Mouse (Mus musculus) embryonic facial prominence, embryonic 12.5 days (tissue): ENCODE data around the gene Dennd1a. TPM values are rescaled to one million over a fixed set of nuclear protein-coding genes. Genes with fewer than 3 reads are reported as not detected.

Experiments used
- ATAC-seq: fragments of 200-750 bp; cut with Nextera tagmentation; 2 replicates; pipeline ENCODE4 v1.8.0; 2017; ENCODE audit not compliant: insufficient number of reproducible peaks, insufficient read depth, low FRiP score, low TSS enrichment
- H3K27ac ChIP-seq: fragments of 300-500 bp; sonication (generic); 2 replicates; pipeline ENCODE4 v1.5.1; 2016; ENCODE audit warnings: mild to moderate bottlenecking
- H3K27me3 ChIP-seq: fragments of 300-500 bp; sonication (generic); 2 replicates; pipeline ENCODE4 v1.6.1; 2016; ENCODE audit warnings: mild to moderate bottlenecking, moderate library complexity
- H3K36me3 ChIP-seq: fragments of 300-500 bp; sonication (generic); 2 replicates; pipeline ENCODE4 v1.6.1; 2016; ENCODE audit warnings: mild to moderate bottlenecking
- H3K4me1 ChIP-seq: fragments of 300-500 bp; sonication (generic); 2 replicates; pipeline ENCODE4 v1.6.1; 2016
- H3K4me2 ChIP-seq: fragments of 300-500 bp; sonication (generic); replicated peaks from 2 replicates; pipeline ENCODE4 v1.6.1; 2016; ENCODE audit warnings: mild to moderate bottlenecking, moderate library complexity
- H3K4me3 ChIP-seq: fragments of 300-500 bp; sonication (generic); 2 replicates; pipeline ENCODE4 v1.5.1; 2016; ENCODE audit warnings: mild to moderate bottlenecking
- H3K9ac ChIP-seq: fragments of 300-500 bp; sonication (generic); 2 replicates; pipeline ENCODE4 v1.6.1; 2016; ENCODE audit warnings: mild to moderate bottlenecking, moderate library complexity
- H3K9me3 ChIP-seq: fragments of 300-500 bp; sonication (generic); 2 replicates; pipeline ENCODE4 v1.6.1; 2016; ENCODE audit warnings: mild to moderate bottlenecking, moderate library complexity
- WGBS: fragments of 180-500 bp; shearing (Covaris S2); methylation state at CpG from one replicate; pipeline ENCODE4 v1.1.7; 2016; 5-methylcytosine and 5-hydroxymethylcytosine counted together
- polyA plus RNA-seq: library from polyadenylated mRNA; unstranded; fragments of >200 nt; fragmentation: Nextera tagmentation; extraction: Ambion mirVana; gene quantifications from 2 replicates; pipeline ENCODE4 v1.2.1, GENCODE M21; 2016

Gene Dennd1a
- polyA plus RNA-seq, 1 experiment from 2014 or later: 21.4 TPM

DNA sequence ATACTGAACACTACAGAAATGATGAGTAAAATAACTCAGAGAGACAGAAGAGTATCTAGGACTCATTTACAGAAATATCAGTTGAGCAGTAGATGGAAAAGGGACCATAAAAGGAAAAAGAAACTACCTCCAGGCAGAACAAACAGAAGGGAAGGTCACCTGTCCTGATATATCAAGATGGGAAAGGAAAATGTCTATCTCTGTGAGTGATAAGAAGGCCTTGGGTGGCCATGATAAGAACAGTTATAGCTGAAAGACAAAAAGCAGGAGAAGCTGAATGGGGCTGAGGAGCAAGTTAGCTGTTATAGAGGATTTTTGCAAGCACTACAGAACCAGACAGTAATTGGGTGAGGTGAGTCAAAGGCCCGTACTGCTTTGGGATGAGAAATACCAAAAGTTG, 155.7 kb downstream of the Dennd1a start:
- WGBS: 76% methylated on average over 1 of the region's 1 CpGs
- no peak for ATAC-seq
- no peak overlapping the region for H3K4me2 ChIP-seq
- H3K4me1 ChIP-seq: no peaks in the 10 kb centered on the region
- H3K4me3 ChIP-seq: no peak overlapping the region
- no peaks in the 10 kb centered on the region for H3K27me3 ChIP-seq
- no peaks in the 10 kb centered on the region for H3K36me3 ChIP-seq
- H3K9me3 ChIP-seq: no peaks in the 10 kb centered on the region
- H3K9ac ChIP-seq: no peak overlapping the region
- H3K27ac ChIP-seq: no peak overlapping the region

DNA sequence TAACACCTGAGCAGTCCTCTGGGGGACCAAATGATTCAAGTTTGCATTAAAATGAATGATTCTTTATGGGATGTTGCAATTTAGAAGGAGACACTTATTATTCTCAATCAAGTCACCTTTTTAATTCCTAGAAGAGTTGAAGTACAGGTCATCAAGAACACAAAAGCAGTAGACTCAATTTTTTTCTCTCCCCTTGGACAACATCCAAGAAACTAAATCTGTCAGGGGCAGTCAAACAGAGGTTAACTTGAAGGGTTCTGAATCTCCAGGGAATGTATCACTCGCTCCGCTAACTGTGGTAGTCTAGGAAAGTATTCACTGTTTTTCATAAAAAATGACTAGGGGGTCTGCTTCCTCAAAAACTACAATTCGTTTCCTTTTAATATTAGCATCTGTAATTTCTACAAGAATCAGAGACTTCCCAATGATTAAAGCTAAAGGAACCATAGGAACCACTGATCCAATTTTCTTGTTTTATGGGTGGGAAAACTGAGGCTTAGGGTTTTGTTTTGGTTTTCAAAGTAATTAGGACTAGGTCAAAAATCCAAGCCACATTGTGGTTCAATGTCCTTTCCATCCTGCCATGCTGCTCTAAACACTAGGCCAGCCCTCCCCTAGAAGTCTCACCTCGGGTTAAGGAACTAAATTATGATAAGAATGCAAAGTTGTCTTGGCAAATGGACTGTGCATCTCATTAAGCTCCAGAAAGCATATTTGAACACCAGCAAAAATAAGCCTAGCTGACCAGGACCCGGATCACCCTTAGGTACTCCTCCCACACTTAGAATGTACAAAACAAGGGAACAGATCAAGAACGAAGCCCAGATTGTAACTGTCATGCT, 157.0 kb downstream of the Dennd1a start:
- Histone ChIP-seq H3K9me3 (no peaks in the 10 kb centered on the region), H3K36me3 (no peaks in the 10 kb centered on the region), H3K4me2 (no peak overlapping the region), H3K9ac (no peak overlapping the region), H3K27ac (no peak overlapping the region), H3K27me3 (no peaks in the 10 kb centered on the region), H3K4me3 (no peak overlapping the region), H3K4me1 (no peaks in the 10 kb centered on the region)
- WGBS: 59% methylated on average over 6 of the region's 6 CpGs
- ATAC-seq: no peak

DNA sequence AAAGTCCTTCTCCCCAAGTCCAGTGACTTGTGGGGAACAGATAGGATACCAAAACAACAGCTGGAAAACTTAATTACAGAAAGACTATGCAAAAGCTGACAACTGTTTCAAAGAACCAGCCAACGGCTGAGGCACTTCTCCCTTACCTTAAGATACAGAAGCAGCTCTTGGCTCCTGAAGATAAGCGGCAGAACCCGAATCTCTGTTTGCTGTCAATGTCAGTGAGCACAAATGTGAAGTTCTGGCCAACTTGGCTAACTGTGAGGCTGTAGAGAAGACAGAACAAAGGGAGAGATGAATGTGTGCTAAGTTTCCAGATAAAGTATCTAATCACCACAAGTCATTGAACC, 160.8 kb downstream of the Dennd1a start:
- Histone ChIP-seq H3K9me3 (no peaks in the 10 kb centered on the region), H3K36me3 (peaks cover 3% of the 10 kb centered on the region; the same call in 1 of the 2 replicates), H3K27me3 (no peaks in the 10 kb centered on the region), H3K27ac (no peak overlapping the region), H3K4me3 (no peak overlapping the region), H3K9ac (no peak overlapping the region), H3K4me1 (no peaks in the 10 kb centered on the region), H3K4me2 (no peak overlapping the region)
- 63% methylated on average over 3 of the region's 3 CpGs for WGBS
- no peak for ATAC-seq

DNA sequence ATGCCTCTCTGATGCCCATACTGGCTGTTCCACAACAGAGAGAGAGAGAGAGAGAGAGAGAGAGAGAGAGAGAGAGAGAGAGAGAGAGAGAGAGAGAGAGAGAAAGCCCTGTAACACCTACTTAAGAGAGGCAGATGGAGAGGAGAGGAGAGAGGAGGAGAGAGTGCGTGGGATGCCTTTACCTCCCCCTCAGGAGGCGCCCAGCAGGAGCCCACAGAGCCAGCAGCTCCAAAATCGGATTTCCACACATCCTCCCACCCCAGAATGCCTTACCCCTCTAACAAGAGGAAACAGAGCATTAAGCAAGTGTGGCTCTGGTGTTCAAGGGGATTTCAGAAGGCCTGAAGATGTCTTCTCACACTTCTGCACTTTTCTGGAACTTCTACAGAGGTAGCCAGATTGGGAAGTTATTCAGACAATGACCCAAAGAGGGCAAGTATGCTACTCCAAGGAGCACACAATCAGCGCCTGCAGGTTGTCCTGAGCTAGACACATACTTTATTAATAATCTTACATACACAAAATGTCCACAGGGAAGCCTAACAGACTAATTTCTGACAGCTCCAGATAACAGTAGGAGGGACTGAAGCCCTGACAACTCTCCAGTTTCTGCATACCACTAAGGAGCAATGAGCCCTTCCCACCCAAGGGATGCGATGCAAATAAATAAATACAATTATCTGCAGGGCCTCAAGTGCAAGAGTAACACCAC, 161.4 kb downstream of the Dennd1a start:
- Histone ChIP-seq H3K27me3 (no peaks in the 10 kb centered on the region), H3K4me3 (no peak overlapping the region), H3K4me2 (no peak overlapping the region), H3K4me1 (no peaks in the 10 kb centered on the region), H3K9me3 (no peaks in the 10 kb centered on the region), H3K36me3 (peaks cover 3% of the 10 kb centered on the region; the same call in 1 of the 2 replicates), H3K9ac (no peak overlapping the region), H3K27ac (no peak overlapping the region)
- 50% methylated on average over 5 of the region's 5 CpGs for WGBS
- no peak for ATAC-seq

DNA sequence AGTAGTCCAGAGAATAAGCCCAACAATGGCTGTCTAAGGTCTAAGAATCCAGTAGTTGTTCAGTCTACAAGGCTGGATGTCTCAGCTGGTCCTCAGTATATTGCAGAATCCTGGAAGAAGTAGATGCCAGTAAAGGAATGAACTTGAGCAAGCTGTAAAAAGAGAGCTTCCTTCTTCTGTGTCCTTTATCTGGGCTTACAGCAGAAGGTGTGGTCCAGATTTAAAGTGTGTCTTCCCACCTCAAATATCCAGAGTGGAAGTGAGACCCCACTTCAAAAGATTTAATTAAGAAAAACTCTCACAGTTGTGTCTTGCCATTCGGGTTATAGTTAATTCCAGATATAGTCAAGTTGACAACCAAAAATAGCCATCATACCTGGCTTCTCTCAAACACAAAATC, 162.5 kb downstream of the Dennd1a start:
- no peak for ATAC-seq
- 89% methylated on average over 1 of the region's 1 CpGs for WGBS

DNA sequence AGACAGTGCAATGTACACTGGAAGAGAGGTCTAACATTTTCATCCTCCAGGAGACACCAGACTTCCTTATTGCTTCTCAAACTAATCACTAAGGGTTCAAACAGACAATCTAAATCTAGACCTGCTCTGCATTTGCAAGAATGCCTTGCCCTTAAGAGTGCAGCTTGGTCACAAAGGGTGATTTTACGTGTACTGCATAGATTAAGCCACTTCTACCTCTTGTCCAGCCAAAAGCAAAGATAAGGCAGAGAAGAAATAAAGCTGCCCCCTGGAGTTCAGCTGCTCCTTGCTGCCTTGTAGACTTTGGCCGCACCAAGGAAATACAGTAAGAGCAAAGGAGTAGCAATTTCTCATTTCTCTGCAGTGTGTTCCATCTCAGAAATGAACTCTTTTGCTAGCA, 172.2 kb downstream of the Dennd1a start:
- no peak overlapping the region for H3K9ac ChIP-seq
- H3K4me1 ChIP-seq: peaks cover 12% of the 10 kb centered on the region; the same call in 1 of the 2 replicates
- no peak overlapping the region for H3K4me2 ChIP-seq
- no peak overlapping the region for H3K4me3 ChIP-seq
- H3K27me3 ChIP-seq: no peaks in the 10 kb centered on the region
- H3K27ac ChIP-seq: no peak overlapping the region
- WGBS: 74% methylated on average over 2 of the region's 2 CpGs
- H3K9me3 ChIP-seq: no peaks in the 10 kb centered on the region
- no peak for ATAC-seq
- no peaks in the 10 kb centered on the region for H3K36me3 ChIP-seq

More for the DNA sequence above, 162.5 kb downstream of the Dennd1a start:
- Histone ChIP-seq H3K9ac (no peak overlapping the region), H3K27ac (no peak overlapping the region), H3K9me3 (no peaks in the 10 kb centered on the region), H3K4me3 (no peak overlapping the region), H3K4me2 (no peak overlapping the region), H3K36me3 (peaks cover 3% of the 10 kb centered on the region; the same call in 1 of the 2 replicates), H3K4me1 (no peaks in the 10 kb centered on the region), H3K27me3 (no peaks in the 10 kb centered on the region)

DNA sequence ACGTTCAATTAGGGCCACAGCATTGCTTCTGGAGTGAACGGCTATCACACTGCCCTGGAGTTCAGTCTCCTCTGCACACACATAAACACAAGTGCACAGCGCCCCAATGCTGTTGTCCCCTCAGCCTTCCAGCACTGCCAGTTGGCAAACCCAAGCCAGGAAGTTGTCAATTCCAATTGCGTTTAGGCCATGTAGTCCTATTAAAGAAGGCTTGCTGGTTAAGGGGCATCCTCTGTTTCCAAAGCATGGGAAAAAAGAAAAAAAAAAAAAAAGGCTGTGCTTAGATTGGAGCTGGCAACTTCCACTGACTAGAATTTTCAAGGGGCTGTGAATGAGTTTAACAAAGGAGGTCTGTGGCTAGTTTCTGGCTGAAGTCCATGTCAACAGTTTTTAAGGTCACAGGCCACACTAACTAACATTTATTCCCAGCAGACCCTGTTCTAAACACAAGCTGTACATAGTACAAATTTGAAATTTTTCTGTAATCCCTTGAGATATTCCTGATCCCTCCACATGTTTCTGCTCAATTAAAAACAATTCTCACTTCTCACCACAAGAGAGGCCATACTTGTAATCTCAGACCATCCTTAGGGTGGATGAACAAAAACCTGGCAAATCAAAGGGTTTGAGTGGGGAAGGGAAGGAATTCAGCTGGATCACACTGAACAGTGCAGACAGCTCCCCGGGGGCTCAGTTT, 175.4 kb downstream of the Dennd1a start:
- Histone ChIP-seq H3K9me3 (no peaks in the 10 kb centered on the region), H3K4me2 (no peak overlapping the region), H3K4me1 (peaks cover 12% of the 10 kb centered on the region; the same call in 1 of the 2 replicates), H3K36me3 (no peaks in the 10 kb centered on the region), H3K4me3 (no peak overlapping the region), H3K27ac (no peak overlapping the region), H3K27me3 (no peaks in the 10 kb centered on the region), H3K9ac (no peak overlapping the region)
- WGBS: 50% methylated on average over 5 of the region's 5 CpGs
- ATAC-seq: peak; percentile 56; the same call in 1 of the 2 replicates

DNA sequence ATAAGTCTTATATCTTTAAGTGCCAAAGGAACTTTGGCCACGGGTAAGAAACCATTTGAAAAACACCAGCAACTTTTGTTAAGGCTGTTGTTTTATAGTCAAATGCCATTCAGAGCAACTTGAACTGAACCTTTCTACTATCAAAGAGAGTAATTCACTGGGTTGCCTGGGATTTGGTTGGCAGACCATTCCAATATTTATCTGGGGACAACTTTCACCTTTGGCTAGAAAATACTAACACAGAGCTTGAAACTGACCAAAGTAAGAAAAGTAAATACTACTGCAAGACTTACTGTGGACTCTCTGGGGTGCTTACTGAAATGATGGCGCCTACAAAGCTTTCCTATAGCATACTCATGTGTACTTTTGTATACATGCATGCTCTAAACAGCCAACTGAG, 178.6 kb downstream of the Dennd1a start:
- no peak for ATAC-seq
- Histone ChIP-seq H3K36me3 (no peaks in the 10 kb centered on the region), H3K27me3 (no peaks in the 10 kb centered on the region), H3K4me2 (no peak overlapping the region), H3K27ac (no peak overlapping the region), H3K4me3 (no peak overlapping the region), H3K9me3 (no peaks in the 10 kb centered on the region), H3K9ac (no peak overlapping the region), H3K4me1 (peaks cover 12% of the 10 kb centered on the region; the same call in 1 of the 2 replicates)
- 79% methylated on average over 2 of the region's 2 CpGs for WGBS

DNA sequence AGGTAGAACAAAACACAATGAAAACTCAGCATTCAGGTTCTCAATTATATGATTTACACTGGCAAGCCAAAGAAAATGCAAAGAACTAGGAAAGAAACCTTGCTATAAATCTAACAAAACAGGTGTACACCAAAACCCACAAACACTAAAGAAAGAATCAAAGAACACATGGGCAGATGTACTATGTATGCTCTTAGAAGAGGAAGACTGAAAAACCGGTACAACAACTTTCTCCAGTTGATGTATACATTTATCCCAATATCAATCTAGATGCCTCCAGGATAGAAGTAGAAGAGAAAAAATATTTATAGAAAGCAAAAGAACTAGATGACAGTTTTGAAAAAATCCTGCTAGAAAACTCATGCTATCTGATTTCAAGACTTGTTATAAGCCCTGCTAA, 184.5 kb downstream of the Dennd1a start:
- no peaks in the 10 kb centered on the region for H3K36me3 ChIP-seq
- no peak overlapping the region for H3K27ac ChIP-seq
- H3K27me3 ChIP-seq: no peaks in the 10 kb centered on the region
- H3K9ac ChIP-seq: no peak overlapping the region
- ATAC-seq: no peak
- no peak overlapping the region for H3K4me2 ChIP-seq
- no peak overlapping the region for H3K4me3 ChIP-seq
- H3K9me3 ChIP-seq: no peaks in the 10 kb centered on the region
- 78% methylated on average over 1 of the region's 1 CpGs for WGBS
- H3K4me1 ChIP-seq: peaks cover 13% of the 10 kb centered on the region

DNA sequence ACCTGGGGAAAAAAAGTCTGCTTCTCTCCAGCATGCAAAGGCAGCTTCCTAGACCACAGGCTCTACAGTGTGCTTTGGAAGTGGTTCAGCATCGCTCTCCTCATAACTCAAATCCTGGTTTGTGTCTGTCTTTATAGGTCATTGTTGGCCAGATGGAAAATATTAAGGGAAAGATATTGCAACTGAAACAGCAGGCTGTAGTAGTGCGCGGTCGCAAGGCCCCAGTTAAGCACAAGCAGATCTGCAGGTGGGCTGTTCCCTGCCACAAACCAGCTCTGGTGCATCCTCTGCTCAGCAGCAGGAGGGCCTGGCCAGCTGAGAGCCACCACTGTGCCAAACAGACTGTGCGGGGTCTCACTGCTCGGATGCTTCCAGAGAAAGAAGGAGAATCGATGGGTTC, 186.9 kb downstream of the Dennd1a start:
- Histone ChIP-seq H3K9me3 (no peaks in the 10 kb centered on the region), H3K27ac (0 out of 2 replicates have a peak overlapping the region, but pooled peaks have one; percentile 30), H3K4me2 (no peak overlapping the region), H3K36me3 (no peaks in the 10 kb centered on the region), H3K4me3 (no peak overlapping the region), H3K27me3 (no peaks in the 10 kb centered on the region), H3K4me1 (peaks cover 23% of the 10 kb centered on the region), H3K9ac (no peak overlapping the region)
- 23% methylated on average over 7 of the region's 7 CpGs for WGBS
- no peak for ATAC-seq

DNA sequence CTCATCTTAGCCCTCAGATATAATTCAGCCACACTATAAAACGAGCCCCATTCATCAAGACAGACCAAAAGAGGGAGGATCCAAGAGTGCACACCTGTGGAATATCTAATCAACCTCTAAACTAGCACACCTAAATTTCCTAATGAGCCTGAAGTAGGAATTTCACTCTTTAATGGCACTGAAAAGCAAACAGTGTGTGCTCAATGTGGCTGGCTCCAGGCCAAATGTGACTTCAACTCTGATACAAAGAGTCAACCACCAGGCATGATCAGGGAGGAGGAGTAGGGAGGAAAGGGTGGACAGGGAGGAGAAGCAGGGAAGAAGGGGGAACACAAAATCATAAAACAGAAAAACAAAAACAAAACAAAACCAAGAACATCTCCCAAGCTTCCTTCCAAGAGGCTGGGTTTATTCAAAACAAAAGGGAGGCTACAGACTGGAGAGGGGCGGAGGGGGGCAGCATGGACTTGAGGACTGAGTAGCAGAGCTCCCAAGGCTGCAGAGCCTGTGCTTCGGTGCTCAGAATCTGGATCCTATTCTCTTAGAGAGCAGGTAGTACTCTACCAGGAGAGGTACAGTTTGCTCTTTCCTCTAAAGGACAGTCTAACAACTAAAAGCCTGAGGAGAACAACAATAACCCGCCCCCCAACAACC, 187.9 kb downstream of the Dennd1a start:
- no peaks in the 10 kb centered on the region for H3K9me3 ChIP-seq
- H3K36me3 ChIP-seq: no peaks in the 10 kb centered on the region
- no peak overlapping the region for H3K4me2 ChIP-seq
- H3K9ac ChIP-seq: no peak overlapping the region
- H3K4me1 ChIP-seq: peaks cover 23% of the 10 kb centered on the region
- no peak overlapping the region for H3K27ac ChIP-seq
- 72% methylated on average over 4 of the region's 4 CpGs for WGBS
- no peak overlapping the region for H3K4me3 ChIP-seq
- H3K27me3 ChIP-seq: no peaks in the 10 kb centered on the region
- no peak for ATAC-seq
